Mouse (Mus musculus): Measurements from ENCODE around the gene Slc10a7. TPM values are rescaled to one million over a fixed set of nuclear protein-coding genes. Genes with fewer than 3 reads are reported as not detected.
"Not testable (repeated sequence)": the region's sequence is repeated elsewhere in the genome, so short reads cannot be mapped to it uniquely, and the experiment has no call there.

Slc10a7 gene
- polyA plus RNA-seq (2016; fragmentation: Nextera tagmentation; extraction: Ambion mirVana), result 11.2 and 11.6 TPM in 2 replicates

- peak within 1 kb of the TSS; percentile 95 for H3K27ac ChIP-seq
- H3K4me2 ChIP-seq, result peak within 1 kb of the TSS; percentile 92
- H3K9me3 ChIP-seq, result no peaks in the 10 kb centered on the region
- no peaks in the 10 kb centered on the region for H3K27me3 ChIP-seq
- H3K4me3 ChIP-seq (replicated peaks), result peak within 1 kb of the TSS; percentile 94
- WGBS, result under 1% methylated on average over 51 of the region's 51 CpGs
- H3K9ac ChIP-seq, result peak within 1 kb of the TSS; percentile 99
- peak; percentile 95 for ATAC-seq (ENCODE audit: low FRiP score)
- peaks cover 13% of the 10 kb centered on the region for H3K36me3 ChIP-seq (replicated peaks)
- H3K4me1 ChIP-seq, result peaks cover 19% of the 10 kb centered on the region
These were observed at the start of gene Slc10a7 for GRCm38 (mm10) chr8:78509273-78510031. Slc10a7 (plus strand) TSS chr8:78509346.

DNA sequence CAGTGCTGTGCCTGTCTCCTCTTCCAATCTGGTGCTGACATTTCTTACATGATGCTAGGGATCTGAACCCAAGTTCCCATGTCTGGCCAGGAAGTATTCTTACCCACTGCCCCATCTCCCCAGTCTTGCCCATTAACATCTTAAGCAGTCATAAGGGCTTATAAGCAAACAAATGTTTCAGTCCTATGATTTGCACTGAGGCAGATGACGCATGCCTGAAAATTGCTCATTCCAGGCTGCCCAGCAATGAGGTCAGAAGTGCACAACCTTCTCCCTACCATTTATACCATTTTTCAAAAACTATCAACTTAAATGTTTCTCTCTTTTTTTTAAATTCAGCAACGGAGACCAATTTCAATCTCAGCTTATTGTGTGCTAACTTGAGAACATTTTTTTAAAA lies 45.2 kb upstream of the Slc10a7 start:
- ATAC-seq (ENCODE audit: low FRiP score), result no peak
- 88% methylated on average over 2 of the region's 2 CpGs for WGBS
- no peak overlapping the region for H3K27ac ChIP-seq
- H3K4me1 ChIP-seq, result no peaks in the 10 kb centered on the region
- no peaks in the 10 kb centered on the region for H3K36me3 ChIP-seq (replicated peaks)
- H3K9ac ChIP-seq, result no peak overlapping the region
- no peaks in the 10 kb centered on the region for H3K27me3 ChIP-seq
- H3K4me2 ChIP-seq, result no peak overlapping the region
- H3K9me3 ChIP-seq, result no peaks in the 10 kb centered on the region
- H3K4me3 ChIP-seq (replicated peaks), result no peak overlapping the region

DNA sequence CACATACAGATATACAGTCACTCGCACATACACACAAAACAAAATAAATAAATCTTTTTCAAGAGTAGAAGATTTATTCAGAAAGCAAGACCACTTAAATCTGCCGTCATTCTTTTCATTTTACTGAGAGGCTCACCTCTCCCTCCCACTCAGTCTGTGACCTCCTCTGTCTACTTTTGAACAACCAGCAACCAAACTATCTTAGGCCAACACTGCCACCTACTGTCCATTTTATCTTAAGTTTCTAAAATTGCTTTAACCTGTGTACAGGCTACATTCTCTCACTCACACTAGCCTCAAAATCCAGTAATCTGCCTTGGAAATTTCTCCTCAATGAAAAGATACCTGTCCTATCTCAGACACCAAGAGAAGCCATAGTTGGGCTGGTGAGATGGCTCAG lies 41.3 kb upstream of the Slc10a7 start:
- no peaks in the 10 kb centered on the region for H3K36me3 ChIP-seq (replicated peaks)
- 83% methylated on average over 2 of the region's 2 CpGs for WGBS
- no peak overlapping the region for H3K4me3 ChIP-seq (replicated peaks)
- H3K27ac ChIP-seq, result no peak overlapping the region
- ATAC-seq (ENCODE audit: low FRiP score), result no peak
- H3K27me3 ChIP-seq, result no peaks in the 10 kb centered on the region
- no peak overlapping the region for H3K9ac ChIP-seq
- H3K4me2 ChIP-seq, result no peak overlapping the region
- no peaks in the 10 kb centered on the region for H3K4me1 ChIP-seq
- no peaks in the 10 kb centered on the region for H3K9me3 ChIP-seq

GRCm38 (mm10) chr8:78477051-78477829 lies 31.9 kb upstream of the Slc10a7 start:
- 63% methylated on average over 6 of the region's 6 CpGs for WGBS
- Histone ChIP-seq H3K9ac (no peak overlapping the region), H3K36me3 (replicated peaks) (no peaks in the 10 kb centered on the region)

DNA sequence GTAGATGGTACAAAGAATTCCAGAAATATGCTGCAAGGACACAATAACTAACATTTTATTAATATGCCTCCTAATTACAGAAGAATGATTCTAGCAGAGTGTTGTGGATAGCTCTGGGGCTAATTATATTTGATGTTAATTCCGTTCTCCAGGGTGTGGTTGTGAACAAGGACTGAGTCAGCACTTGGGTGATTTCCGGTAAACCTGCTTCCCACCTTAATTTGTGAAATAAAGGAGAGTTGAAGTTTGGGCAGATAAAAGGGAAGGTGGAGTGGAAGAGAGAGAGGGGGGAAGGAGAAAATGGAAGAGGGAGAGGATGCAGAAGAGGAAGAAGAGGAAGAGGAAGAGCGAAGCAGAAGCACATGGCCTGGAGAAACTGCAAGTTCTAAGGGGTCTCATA lies 19.4 kb upstream of the Slc10a7 start:
- ATAC-seq (ENCODE audit: low FRiP score), result no peak
- H3K4me2 ChIP-seq, result no peak overlapping the region
- no peaks in the 10 kb centered on the region for H3K4me1 ChIP-seq
- 88% methylated on average over 3 of the region's 3 CpGs for WGBS
- no peak overlapping the region for H3K27ac ChIP-seq
- H3K27me3 ChIP-seq, result no peaks in the 10 kb centered on the region
- no peaks in the 10 kb centered on the region for H3K9me3 ChIP-seq
- H3K36me3 ChIP-seq (replicated peaks), result no peaks in the 10 kb centered on the region
- H3K9ac ChIP-seq, result no peak overlapping the region
- no peak overlapping the region for H3K4me3 ChIP-seq (replicated peaks)

More at GRCm38 (mm10) chr8:78477051-78477829, 31.9 kb upstream of the Slc10a7 start:
- no peaks in the 10 kb centered on the region for H3K9me3 ChIP-seq
- no peak overlapping the region for H3K27ac ChIP-seq
- no peaks in the 10 kb centered on the region for H3K27me3 ChIP-seq
- ATAC-seq (ENCODE audit: low FRiP score), result no peak
- no peaks in the 10 kb centered on the region for H3K4me1 ChIP-seq
- H3K4me3 ChIP-seq (replicated peaks), result no peak overlapping the region
- no peak overlapping the region for H3K4me2 ChIP-seq

GRCm38 (mm10) chr8:78493031-78493430 lies 16.1 kb upstream of the Slc10a7 start:
- Histone ChIP-seq H3K4me2 (no peak overlapping the region), H3K27ac (no peak overlapping the region), H3K4me1 (no peaks in the 10 kb centered on the region), H3K4me3 (replicated peaks) (no peak overlapping the region), H3K9me3 (no peaks in the 10 kb centered on the region), H3K9ac (no peak overlapping the region), H3K27me3 (no peaks in the 10 kb centered on the region), H3K36me3 (replicated peaks) (no peaks in the 10 kb centered on the region)
- 46% methylated on average over 2 of the region's 2 CpGs for WGBS
- no peak for ATAC-seq (ENCODE audit: low FRiP score)

GRCm38 (mm10) chr8:78496273-78496672 lies 12.9 kb upstream of the Slc10a7 start:
- H3K27ac ChIP-seq; H3K9ac ChIP-seq; H3K4me3 ChIP-seq (replicated peaks); H3K4me2 ChIP-seq; H3K27me3 ChIP-seq; H3K4me1 ChIP-seq; ATAC-seq (ENCODE audit: low FRiP score); H3K9me3 ChIP-seq; H3K36me3 ChIP-seq (replicated peaks): not testable (repeated sequence)
- WGBS, result 91% methylated on average over 3 of the region's 3 CpGs

GRCm38 (mm10) chr8:78502706-78503105 lies 6.4 kb upstream of the Slc10a7 start:
- Histone ChIP-seq H3K27me3 (no peaks in the 10 kb centered on the region), H3K4me3 (replicated peaks) (no peak overlapping the region), H3K9me3 (no peaks in the 10 kb centered on the region), H3K4me1 (peaks cover 8% of the 10 kb centered on the region; the same call in 1 of the 2 replicates), H3K9ac (no peak overlapping the region), H3K27ac (no peak overlapping the region), H3K36me3 (replicated peaks) (peaks cover 31% of the 10 kb centered on the region), H3K4me2 (no peak overlapping the region)
- no peak for ATAC-seq (ENCODE audit: low FRiP score)
- 57% methylated on average over 2 of the region's 2 CpGs for WGBS

DNA sequence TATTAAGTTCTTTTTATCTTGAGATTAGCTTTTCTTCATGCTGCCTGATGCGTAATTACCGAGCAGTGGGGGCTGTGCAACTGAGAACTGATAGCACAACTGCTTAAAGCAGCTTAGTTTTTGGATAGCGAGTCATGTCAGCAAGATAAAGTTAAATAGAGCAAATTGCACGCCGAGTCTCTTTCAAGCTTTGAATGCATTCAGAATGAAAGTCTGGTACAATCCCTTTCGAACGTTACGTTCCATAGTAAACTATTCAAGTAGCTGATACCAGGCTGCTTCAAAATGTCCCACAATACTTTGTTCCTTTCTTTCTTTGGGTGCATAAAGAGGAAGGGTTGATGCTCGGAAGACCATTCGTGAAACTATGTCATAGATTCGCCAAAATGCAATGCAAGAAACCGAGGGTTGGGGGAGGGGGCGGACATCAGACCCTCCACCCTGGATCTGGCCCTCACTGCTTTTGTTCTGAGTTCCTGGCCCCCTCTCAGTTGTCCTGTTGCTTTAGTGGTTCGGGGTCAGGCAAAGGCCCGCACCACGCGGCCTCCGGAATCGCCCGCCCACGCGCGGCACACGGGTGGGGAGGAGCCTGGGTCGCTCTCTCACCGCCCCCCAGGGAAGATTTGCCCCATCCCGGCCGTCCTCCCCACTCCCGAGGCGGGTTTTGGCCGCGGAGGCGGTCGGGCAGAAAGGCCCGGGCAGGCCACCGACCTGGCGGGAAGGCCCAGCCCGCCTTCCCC lies 997 bp upstream of the Slc10a7 start:
- H3K9ac ChIP-seq, result peak overlapping the region; percentile 99
- H3K27me3 ChIP-seq, result no peaks in the 10 kb centered on the region
- no peaks in the 10 kb centered on the region for H3K9me3 ChIP-seq
- peaks cover 26% of the 10 kb centered on the region for H3K36me3 ChIP-seq (replicated peaks)
- H3K27ac ChIP-seq, result peak overlapping the region; percentile 95
- peak; percentile 55 for ATAC-seq (ENCODE audit: low FRiP score)
- WGBS, result under 1% methylated on average over 37 of the region's 38 CpGs
- H3K4me3 ChIP-seq (replicated peaks), result peak overlapping the region; percentile 94
- peak overlapping the region; percentile 92 for H3K4me2 ChIP-seq
- peaks cover 19% of the 10 kb centered on the region for H3K4me1 ChIP-seq

DNA sequence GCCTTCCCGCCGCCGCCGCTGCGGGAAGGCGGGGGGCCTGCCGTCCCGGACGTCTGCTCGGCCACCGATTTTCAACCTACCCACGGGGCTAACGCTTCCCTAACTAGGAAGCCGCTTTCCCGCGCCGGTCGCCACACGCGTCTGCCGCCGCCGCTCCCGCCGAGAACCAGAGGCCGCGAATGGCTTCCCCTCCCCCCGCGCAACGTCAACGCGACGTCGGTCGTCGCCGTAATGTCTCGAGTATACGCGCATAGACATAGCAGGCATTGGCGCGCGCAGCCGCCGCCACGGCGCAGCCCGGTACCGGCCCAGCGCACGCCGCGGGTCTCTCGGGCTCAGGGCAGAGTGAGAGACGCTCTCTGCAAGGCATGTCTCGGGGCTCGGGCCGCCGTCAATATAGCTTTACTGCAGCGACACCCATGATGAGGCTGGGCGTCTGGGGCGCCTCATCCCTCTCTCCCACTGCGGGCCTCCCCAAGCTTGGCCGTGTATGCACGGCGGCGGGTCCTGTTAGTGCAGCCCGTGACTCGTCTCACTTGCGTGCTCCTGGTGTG lies 350 bp upstream of the Slc10a7 start, which contains the start of gene Rbmxl1:
Gene Rbmxl1, minus strand, starts transcription at position 180 of the 554 bp plus-strand sequence.
- Histone ChIP-seq H3K4me2 (peak within 1 kb of the TSS; percentile 92), H3K36me3 (replicated peaks) (peaks cover 20% of the 10 kb centered on the region), H3K4me3 (replicated peaks) (peak within 1 kb of the TSS; percentile 94), H3K27ac (peak within 1 kb of the TSS; percentile 95), H3K27me3 (no peaks in the 10 kb centered on the region), H3K4me1 (peaks cover 19% of the 10 kb centered on the region), H3K9ac (peak within 1 kb of the TSS; percentile 99), H3K9me3 (no peaks in the 10 kb centered on the region)
- WGBS, result under 1% methylated on average over 69 of the region's 70 CpGs
- peak; percentile 93 for ATAC-seq (ENCODE audit: low FRiP score)

DNA sequence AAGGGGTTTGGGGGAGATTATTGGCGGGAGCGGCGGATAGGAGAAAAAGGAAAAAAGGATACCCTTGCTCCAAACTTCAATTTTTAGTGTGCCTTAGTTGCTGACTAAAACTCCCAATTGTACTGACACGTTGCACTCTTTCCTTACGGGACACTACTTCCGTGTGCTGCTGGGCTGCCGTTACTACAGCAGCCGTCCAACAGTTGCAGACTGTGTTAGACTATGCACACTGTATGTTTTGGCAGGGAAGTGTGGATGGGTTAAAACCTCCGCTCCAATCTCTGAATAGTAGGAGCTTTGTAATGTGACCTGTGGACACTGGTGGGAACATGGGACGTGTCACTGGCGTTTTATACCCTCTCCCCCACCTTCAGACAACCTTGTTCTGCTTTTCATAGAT lies 948 bp downstream of the Slc10a7 start:
- peak overlapping the region; percentile 92 for H3K4me2 ChIP-seq
- H3K36me3 ChIP-seq (replicated peaks), result peaks cover 7% of the 10 kb centered on the region
- no peaks in the 10 kb centered on the region for H3K27me3 ChIP-seq
- H3K9ac ChIP-seq, result peak overlapping the region; percentile 99
- H3K4me3 ChIP-seq (replicated peaks), result peak overlapping the region; percentile 94
- H3K4me1 ChIP-seq, result peaks cover 19% of the 10 kb centered on the region
- ATAC-seq (ENCODE audit: low FRiP score), result no peak
- no peak overlapping the region for H3K27ac ChIP-seq
- H3K9me3 ChIP-seq, result no peaks in the 10 kb centered on the region
- WGBS, result under 1% methylated on average over 11 of the region's 11 CpGs

DNA sequence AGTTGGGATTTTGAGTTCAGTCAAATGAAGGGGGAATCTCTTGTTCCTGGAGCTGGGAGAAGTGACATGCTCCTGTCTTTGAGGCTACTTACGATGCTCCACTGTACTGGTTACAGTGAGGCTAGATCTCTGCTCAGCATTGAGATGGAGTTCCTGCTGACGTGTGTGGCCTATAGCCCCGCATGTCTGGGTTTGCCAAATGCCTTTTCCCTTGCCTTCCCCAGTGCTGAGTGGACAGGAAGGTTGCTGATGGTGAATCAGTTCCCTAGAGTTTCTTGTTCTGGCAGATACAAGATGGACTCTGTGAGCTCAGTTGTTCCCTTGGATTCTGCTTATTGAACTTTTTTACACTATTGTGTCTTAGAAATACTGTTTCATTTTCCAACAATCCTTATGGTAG lies 1.8 kb downstream of the Slc10a7 start:
- no peaks in the 10 kb centered on the region for H3K9me3 ChIP-seq
- peaks cover 19% of the 10 kb centered on the region for H3K4me1 ChIP-seq
- peaks cover 13% of the 10 kb centered on the region for H3K36me3 ChIP-seq (replicated peaks)
- no peak overlapping the region for H3K9ac ChIP-seq
- H3K27me3 ChIP-seq, result no peaks in the 10 kb centered on the region
- no peak for ATAC-seq (ENCODE audit: low FRiP score)
- H3K4me3 ChIP-seq (replicated peaks), result no peak overlapping the region
- 77% methylated on average over 3 of the region's 3 CpGs for WGBS
- H3K4me2 ChIP-seq, result 0 out of 2 replicates have a peak overlapping the region, but pooled peaks have one; percentile 21
- H3K27ac ChIP-seq, result no peak overlapping the region
